Mouse (Mus musculus) kidney, adult 10 weeks (tissue): ENCODE measurements around the gene Dnajc11. TPM values are rescaled to one million over a fixed set of nuclear protein-coding genes. Genes with fewer than 3 reads are reported as not detected.

ENCODE experiments used
- polyA plus RNA-seq: library from polyadenylated mRNA; stranded (reverse); fragments of 350-450 nt; fragmentation: Illumina TruSeq; extraction: RNeasy Lipid Tissue Mini Kit (QIAGEN cat#74804); gene quantifications from one replicate; pipeline ENCODE4 v1.2.3, GENCODE M21; 2014; ENCODE audit warnings: low read depth, low replicate concordance

The Dnajc11 gene
- 28.9 TPM for polyA plus RNA-seq

DNA sequence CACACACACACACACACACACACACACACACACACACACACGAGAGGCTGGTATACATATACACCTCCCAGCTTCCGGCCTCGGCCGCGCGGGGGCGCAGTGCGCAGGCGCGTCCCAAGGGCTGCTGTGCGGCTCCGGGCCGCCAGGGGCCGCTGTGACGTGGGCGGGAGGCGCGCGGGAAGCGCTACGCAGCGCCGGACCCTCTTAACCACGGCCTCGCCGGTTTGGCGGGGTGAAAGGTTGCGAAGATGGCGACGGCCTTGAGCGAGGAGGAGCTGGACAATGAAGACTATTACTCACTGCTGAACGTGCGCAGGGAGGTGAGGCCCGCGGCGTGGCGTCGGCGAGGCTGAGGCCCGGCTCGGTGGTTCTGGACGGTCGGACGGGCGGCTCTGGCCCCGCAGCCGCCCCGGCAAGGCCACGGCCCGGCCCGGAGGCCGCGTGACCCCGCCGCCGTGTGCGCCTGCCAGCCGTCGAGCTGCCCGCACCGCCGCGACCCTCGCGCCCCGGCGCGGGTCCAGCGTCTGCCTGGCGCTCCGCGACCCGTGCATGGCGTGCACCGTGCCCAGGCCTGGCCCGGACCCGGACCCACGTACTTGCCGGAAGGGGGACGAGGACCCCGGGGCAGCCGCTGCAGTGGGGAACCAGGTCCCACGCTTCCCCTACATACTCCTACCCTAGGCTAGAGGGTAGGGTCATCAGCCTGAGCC is at the start of gene Dnajc11:
Gene Dnajc11 (plus strand): TSS at position 187 of the 710 bp plus-strand sequence.

DNA sequence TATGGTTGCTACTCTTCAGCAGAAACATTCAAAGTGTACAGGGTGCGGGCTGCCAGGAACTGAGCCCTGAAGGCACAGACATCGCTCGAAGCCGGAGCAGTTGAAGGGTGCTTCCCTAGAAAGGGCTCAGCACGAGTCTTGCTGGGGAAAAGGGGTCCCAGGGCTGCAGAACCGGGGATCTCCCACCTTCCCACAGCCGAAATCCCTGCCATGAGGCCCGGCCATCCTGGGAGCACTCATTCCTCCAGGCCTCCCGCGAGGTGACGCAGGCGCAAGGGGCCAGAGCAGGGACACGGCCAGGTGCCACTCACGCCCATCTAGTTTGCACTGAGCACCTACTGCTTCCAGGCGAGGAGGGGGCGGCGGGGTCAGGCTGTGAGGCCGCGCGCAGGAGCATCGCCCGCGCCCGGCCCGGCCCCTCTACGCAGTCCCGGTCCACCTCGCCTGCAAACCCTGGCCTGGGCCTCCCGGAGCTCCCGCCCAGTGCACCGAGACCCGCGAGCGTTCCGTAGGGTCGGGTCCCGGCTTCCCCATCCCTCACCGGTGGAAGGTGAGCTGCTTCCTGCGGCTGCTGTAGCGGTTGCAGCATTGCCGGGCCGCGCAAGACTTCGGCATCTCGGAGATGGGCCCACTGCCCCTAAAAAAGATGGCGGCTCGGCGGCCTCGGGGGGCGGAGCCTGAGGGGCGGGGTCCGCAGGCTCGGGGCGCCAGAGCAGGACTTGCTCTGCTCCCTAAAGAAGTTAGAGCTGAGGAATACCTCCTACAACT is 55.0 kb downstream of the Dnajc11 start, which contains the start of gene Thap3:
Gene Thap3 (minus strand): TSS at position 656 of the 768 bp plus-strand sequence.

DNA sequence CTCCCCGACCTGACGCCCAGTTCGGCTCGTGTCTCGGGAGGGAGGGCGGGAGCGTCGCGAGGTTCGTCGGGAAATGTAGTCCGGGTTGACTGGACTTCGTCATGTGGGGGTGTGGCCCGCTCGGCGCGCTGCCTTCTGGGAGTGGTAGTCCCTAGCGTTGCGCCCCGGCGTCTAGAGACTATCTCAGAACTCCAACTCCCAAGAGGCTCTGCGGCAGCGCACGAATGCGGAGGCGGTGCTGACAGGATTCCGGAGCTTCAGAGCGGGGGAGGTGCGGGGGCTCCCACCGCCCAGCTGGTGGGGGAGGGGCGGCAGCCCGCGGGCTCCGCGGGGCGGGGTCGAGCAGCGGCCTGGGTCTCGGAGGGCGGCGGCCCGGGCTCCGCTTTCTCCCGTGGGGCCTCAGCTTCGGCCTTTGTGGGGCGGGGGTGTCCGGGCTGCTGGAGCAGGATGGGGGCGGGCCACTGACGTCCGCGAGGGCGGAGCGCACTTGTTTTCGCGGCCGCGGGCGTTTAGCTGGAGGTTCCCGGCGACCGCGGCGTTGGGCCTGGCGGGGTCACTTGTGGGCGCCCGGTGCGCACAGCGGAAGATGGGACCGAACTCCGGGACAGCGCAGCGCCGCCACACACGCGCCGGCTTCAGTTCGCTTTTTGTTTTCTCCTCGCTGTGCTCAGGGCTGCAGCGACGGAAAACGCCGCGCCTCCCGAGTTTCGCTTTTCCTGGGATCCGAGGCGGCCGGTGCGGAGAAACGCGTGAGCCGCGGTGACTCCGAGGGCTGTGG is 62.9 kb downstream of the Dnajc11 start, which contains the start of gene Phf13:
Gene Phf13 (minus strand): TSS at position 86 of the 778 bp plus-strand sequence.

DNA sequence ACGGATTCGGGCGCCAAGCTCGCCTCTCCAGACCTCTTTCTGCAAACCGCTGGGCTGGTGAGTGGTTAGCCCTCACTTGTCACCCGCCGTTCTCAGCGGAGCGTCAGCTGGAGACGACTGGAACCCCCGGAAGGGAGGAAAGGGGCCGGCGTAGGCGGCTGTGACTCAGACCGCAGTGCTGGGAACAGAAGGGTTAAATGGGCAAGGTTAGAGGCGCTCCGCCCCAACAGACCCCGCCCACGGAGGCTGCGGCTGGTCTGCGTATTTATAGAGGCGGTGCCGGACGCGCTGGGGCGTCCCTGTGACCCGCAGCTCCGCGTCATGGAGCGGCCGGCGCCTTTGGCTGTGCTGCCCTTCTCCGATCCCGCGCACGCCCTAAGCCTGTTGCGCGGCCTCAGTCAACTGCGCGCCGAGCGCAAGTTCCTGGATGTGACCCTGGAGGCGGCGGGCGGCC is 75.2 kb downstream of the Dnajc11 start, which contains the start of gene Klhl21:
Gene Klhl21 (plus strand): TSS at position 182 of the 454 bp plus-strand sequence.

DNA sequence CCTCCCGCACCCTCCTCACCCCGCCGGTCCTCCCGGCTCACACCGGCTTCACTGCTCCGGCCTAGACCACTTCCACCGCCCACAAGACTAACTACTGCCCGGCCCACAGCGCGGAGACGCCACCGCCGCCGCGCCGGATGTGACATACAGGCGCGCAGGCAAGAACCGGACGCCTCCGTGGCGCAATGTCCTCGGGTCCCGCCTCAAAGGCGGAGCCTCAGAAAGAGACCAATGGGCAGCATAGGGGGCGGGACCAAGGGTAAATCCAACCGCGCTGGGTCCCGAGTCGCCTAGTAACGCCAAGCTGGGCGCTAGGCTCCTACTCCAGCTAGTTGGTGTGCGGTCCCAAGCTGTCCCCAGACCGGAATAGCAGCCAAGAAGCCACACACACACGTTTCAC is 94.0 kb downstream of the Dnajc11 start, which contains the start of gene Zbtb48:
Gene Zbtb48 (minus strand): TSS at position 148 of the 400 bp plus-strand sequence.

Other genes with a start within 250 kb of the Dnajc11 start
- gene Camta1, start 71.8 kb upstream of the Dnajc11 start, polyA plus RNA-seq: 55.9 TPM
- not detected for gene Thap3, start 55.3 kb downstream of the Dnajc11 start, polyA plus RNA-seq
- 4.0 TPM for gene Phf13, start 62.6 kb downstream of the Dnajc11 start, polyA plus RNA-seq
- 3.0 TPM for gene Klhl21, start 75.1 kb downstream of the Dnajc11 start, polyA plus RNA-seq
- 1.4 TPM for gene Zbtb48, start 94.0 kb downstream of the Dnajc11 start, polyA plus RNA-seq
- not detected for gene Tas1r1, start 104.9 kb downstream of the Dnajc11 start, polyA plus RNA-seq
- gene Nol9, start 105.6 kb downstream of the Dnajc11 start, polyA plus RNA-seq: 10.8 TPM
- gene Plekhg5, start 138.8 kb downstream of the Dnajc11 start, polyA plus RNA-seq: 0.20 TPM
- gene Tnfrsf25, start 182.2 kb downstream of the Dnajc11 start, polyA plus RNA-seq: not detected
- 1.5 TPM for gene Espn, start 218.7 kb downstream of the Dnajc11 start, polyA plus RNA-seq
- 0.24 TPM for gene Hes2, start 225.2 kb downstream of the Dnajc11 start, polyA plus RNA-seq
- gene Acot7, start 244.4 kb downstream of the Dnajc11 start, polyA plus RNA-seq: 2.3 TPM